Mouse (Mus musculus): ENCODE data around the gene Fxyd3. TPM values are rescaled to one million over a fixed set of nuclear protein-coding genes. Genes with fewer than 3 reads are reported as not detected.

Fxyd3 gene
- polyA plus RNA-seq, 1 experiment from 2014 or later, result not detected

- H3K4me3 ChIP-seq, result no peak overlapping the region
- ATAC-seq, result no peak
- WGBS, result 86% methylated on average over 12 of the region's 12 CpGs
- no peak overlapping the region for H3K27ac ChIP-seq
- H3K4me1 ChIP-seq, result peaks cover 6% of the 10 kb centered on the region; the same call in 1 of the 2 replicates
- no peak overlapping the region for H3K9ac ChIP-seq
- peaks cover 59% of the 10 kb centered on the region for H3K27me3 ChIP-seq
- H3K36me3 ChIP-seq (ENCODE audit: poor library complexity, severe bottlenecking), result no peaks in the 10 kb centered on the region
- no peaks in the 10 kb centered on the region for H3K9me3 ChIP-seq (replicated peaks)
- H3K4me2 ChIP-seq, result no peak overlapping the region
Observed at GRCm38 (mm10) chr7:31040281-31041022, 36.1 kb downstream of the Fxyd3 start.

DNA sequence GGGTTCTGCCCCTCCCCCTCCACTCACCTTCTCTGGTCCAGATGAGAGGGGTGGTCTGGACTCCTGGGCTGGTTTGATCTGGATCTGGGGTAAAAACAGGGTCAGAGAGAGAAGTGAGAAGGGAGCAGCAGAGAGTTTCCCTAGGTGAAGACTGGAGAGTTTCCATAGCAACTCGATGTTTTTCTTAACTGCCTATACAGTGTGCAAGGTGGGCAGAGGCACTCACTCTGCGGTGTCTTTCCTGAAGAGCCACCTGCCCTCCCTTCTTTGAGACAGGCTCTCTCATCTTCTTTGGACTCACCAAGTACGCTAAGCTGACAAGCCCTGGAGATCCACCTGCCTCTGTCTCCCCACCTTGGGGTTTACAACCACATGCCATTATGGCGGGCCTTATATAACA lies 37.5 kb downstream of the Fxyd3 start:
- H3K9me3 ChIP-seq (replicated peaks), result no peaks in the 10 kb centered on the region
- 85% methylated on average over 4 of the region's 4 CpGs for WGBS
- H3K4me1 ChIP-seq, result peaks cover 6% of the 10 kb centered on the region; the same call in 1 of the 2 replicates
- no peak overlapping the region for H3K9ac ChIP-seq
- no peaks in the 10 kb centered on the region for H3K36me3 ChIP-seq (ENCODE audit: poor library complexity, severe bottlenecking)
- H3K4me2 ChIP-seq, result no peak overlapping the region
- no peak for ATAC-seq
- H3K27ac ChIP-seq, result no peak overlapping the region
- no peak overlapping the region for H3K4me3 ChIP-seq
- H3K27me3 ChIP-seq, result peaks cover 46% of the 10 kb centered on the region

- no peak for ATAC-seq
- Histone ChIP-seq H3K27me3 (peaks cover 34% of the 10 kb centered on the region), H3K4me1 (peaks cover 6% of the 10 kb centered on the region; the same call in 1 of the 2 replicates), H3K4me3 (no peak overlapping the region), H3K27ac (no peak overlapping the region), H3K36me3 (ENCODE audit: poor library complexity, severe bottlenecking) (no peaks in the 10 kb centered on the region), H3K9me3 (replicated peaks) (no peaks in the 10 kb centered on the region), H3K9ac (no peak overlapping the region), H3K4me2 (no peak overlapping the region)
- WGBS, result 66% methylated on average over 2 of the region's 2 CpGs
Observed at GRCm38 (mm10) chr7:31037675-31038074, 38.8 kb downstream of the Fxyd3 start.

DNA sequence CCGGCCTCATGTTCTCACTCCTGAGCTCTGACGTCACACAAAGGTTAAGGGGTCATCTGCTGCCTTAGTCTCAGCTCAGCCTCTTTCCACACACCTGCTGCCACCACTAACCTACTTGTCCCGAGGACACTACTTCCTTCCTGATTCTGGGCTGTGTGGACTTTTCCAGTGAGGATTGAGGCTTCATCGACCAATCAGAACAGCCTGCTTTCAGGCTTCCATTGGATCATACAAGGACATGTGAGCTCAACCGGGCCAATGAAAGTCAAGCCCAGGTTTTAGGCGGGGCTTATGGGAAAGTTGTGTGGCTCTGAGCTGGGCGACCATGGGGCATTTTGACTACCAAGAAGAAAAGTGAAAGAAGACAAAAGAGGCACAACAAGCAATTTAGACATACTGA lies 39.6 kb downstream of the Fxyd3 start:
- Histone ChIP-seq H3K36me3 (ENCODE audit: poor library complexity, severe bottlenecking) (no peaks in the 10 kb centered on the region), H3K4me1 (peaks cover 2% of the 10 kb centered on the region; the same call in 1 of the 2 replicates), H3K4me2 (no peak overlapping the region), H3K27ac (no peak overlapping the region), H3K9me3 (replicated peaks) (no peaks in the 10 kb centered on the region), H3K4me3 (no peak overlapping the region), H3K9ac (no peak overlapping the region), H3K27me3 (peaks cover 26% of the 10 kb centered on the region)
- 87% methylated on average over 7 of the region's 7 CpGs for WGBS
- ATAC-seq, result no peak

DNA sequence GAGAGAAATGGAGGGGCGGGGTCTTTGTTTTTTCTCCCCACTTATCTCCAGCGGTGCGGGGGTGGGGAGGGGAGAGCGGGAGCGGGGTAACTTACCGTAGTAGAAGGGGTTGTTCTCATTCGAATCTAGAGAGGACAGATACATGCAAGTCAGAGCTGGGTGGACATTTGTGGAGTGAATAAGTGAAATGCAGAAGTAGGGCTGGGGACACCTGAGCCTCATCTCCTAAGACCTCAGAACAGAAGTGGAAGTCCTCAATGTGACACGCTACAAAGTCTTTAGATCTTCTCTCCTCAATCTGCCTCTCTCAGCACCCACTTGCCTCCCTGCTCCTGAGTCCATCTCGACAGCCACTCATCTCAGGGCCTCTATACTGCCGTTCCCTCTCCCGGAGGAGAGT lies 41.2 kb downstream of the Fxyd3 start:
- Histone ChIP-seq H3K4me3 (no peak overlapping the region), H3K36me3 (ENCODE audit: poor library complexity, severe bottlenecking) (no peaks in the 10 kb centered on the region), H3K27me3 (peaks cover 10% of the 10 kb centered on the region), H3K4me1 (no peaks in the 10 kb centered on the region), H3K9me3 (replicated peaks) (no peaks in the 10 kb centered on the region), H3K27ac (no peak overlapping the region), H3K9ac (no peak overlapping the region), H3K4me2 (no peak overlapping the region)
- WGBS, result 83% methylated on average over 11 of the region's 11 CpGs
- no peak for ATAC-seq

DNA sequence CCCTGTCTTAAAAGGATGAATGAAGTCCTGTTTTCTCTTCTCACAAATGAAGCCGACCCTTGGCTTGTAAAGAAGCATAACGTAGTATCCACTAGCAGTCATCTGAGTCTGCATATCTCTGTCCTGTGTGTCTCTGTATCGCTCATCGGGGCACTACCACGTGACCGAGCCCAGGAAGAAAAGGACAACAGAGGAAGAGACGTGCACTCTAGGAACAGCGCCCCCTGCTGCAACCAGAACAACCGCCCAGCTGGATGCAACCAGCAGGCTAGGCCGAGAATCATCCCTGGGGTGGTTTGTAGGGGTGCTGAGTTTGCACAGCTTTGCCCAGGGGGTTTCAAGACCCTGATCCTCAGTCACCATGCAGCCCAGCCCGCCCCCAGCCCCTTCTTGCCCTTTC lies 41.7 kb downstream of the Fxyd3 start:
- H3K4me3 ChIP-seq, result no peak overlapping the region
- no peak overlapping the region for H3K9ac ChIP-seq
- no peaks in the 10 kb centered on the region for H3K36me3 ChIP-seq (ENCODE audit: poor library complexity, severe bottlenecking)
- no peak overlapping the region for H3K27ac ChIP-seq
- H3K4me1 ChIP-seq, result no peaks in the 10 kb centered on the region
- 58% methylated on average over 11 of the region's 11 CpGs for WGBS
- peaks cover 5% of the 10 kb centered on the region; the same call in 1 of the 2 replicates for H3K27me3 ChIP-seq
- ATAC-seq, result no peak
- no peaks in the 10 kb centered on the region for H3K9me3 ChIP-seq (replicated peaks)
- no peak overlapping the region for H3K4me2 ChIP-seq

DNA sequence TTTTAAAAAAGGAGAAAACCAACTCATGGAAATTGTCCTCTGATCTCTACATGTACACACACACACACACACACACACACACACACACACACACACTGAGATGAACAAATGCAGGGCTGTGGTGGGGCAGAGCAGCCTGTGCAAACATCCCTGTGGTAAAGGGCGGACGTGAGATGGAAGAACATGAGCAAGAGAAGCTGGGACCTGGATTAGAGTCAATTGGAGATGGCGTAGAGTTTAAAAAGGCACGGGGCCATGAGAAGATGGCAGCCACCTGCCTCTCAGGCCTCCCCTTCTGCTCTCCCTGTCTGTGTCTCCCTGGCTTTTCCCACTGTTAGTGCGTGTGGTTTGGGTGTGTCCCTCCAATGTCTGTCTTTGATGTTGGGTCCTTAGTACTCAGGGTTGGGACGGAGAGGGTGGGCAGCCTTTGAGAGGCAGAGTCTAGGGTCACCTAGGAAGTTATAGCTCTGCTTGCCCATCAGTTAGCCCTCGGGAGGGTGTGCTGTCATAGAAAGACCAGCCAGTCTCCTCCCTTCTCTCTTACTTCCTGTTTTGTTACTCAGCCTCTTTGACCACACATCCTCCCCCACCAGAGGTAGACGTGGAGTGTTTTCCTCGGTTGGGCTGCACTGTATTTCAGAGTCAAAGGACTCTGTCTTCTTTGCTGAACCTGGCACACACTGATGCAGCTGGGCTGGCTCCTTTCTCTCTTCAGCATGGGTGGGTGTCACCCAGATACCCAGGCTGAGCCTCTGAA lies 42.9 kb downstream of the Fxyd3 start:
- WGBS, result 74% methylated on average over 9 of the region's 9 CpGs
- ATAC-seq, result no peak
- H3K36me3 ChIP-seq (ENCODE audit: poor library complexity, severe bottlenecking), result no peaks in the 10 kb centered on the region
- no peak overlapping the region for H3K4me3 ChIP-seq
- no peak overlapping the region for H3K27ac ChIP-seq
- H3K4me1 ChIP-seq, result no peaks in the 10 kb centered on the region
- H3K9ac ChIP-seq, result no peak overlapping the region
- H3K27me3 ChIP-seq, result no peaks in the 10 kb centered on the region
- no peaks in the 10 kb centered on the region for H3K9me3 ChIP-seq (replicated peaks)
- no peak overlapping the region for H3K4me2 ChIP-seq

GRCm38 (mm10) chr7:31031731-31032130 lies 44.8 kb downstream of the Fxyd3 start:
- WGBS, result 90% methylated on average over 7 of the region's 7 CpGs
- no peaks in the 10 kb centered on the region for H3K4me1 ChIP-seq
- no peak overlapping the region for H3K27ac ChIP-seq
- no peak for ATAC-seq
- no peaks in the 10 kb centered on the region for H3K27me3 ChIP-seq
- no peak overlapping the region for H3K4me2 ChIP-seq
- H3K36me3 ChIP-seq (ENCODE audit: poor library complexity, severe bottlenecking), result no peaks in the 10 kb centered on the region
- no peak overlapping the region for H3K9ac ChIP-seq
- H3K4me3 ChIP-seq, result no peak overlapping the region
- H3K9me3 ChIP-seq (replicated peaks), result no peaks in the 10 kb centered on the region

GRCm38 (mm10) chr7:31030717-31031116 lies 45.8 kb downstream of the Fxyd3 start:
- WGBS, result 82% methylated on average over 2 of the region's 2 CpGs
- ATAC-seq, result no peak
- Histone ChIP-seq H3K9ac (no peak overlapping the region), H3K9me3 (replicated peaks) (0 out of 2 replicates have a peak, but pooled peaks cover 3% of the 10 kb centered on the region), H3K36me3 (ENCODE audit: poor library complexity, severe bottlenecking) (no peaks in the 10 kb centered on the region), H3K27me3 (no peaks in the 10 kb centered on the region), H3K4me1 (no peaks in the 10 kb centered on the region), H3K27ac (no peak overlapping the region), H3K4me3 (no peak overlapping the region), H3K4me2 (no peak overlapping the region)

DNA sequence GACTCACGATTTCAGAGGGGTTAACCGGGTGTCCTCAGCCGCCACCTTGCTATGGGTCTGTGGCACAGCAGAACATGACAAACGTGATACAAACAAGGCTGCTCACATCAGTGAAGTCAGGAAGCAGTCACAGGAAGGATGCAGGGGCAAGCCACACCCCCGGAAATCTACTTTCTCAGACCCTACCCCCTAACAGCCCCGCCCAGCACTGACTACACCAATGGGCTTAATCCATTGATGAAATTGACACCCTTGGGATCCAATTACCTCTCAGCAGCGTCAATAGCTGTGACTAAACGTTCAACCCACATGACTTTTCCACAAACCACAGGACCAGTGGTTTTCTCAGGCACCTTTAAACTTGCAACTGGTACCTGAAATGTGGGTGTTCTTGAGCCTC lies 47.9 kb downstream of the Fxyd3 start:
- Histone ChIP-seq H3K4me2 (no peak overlapping the region), H3K9me3 (replicated peaks) (0 out of 2 replicates have a peak, but pooled peaks cover 3% of the 10 kb centered on the region), H3K36me3 (ENCODE audit: poor library complexity, severe bottlenecking) (no peaks in the 10 kb centered on the region), H3K4me3 (no peak overlapping the region), H3K4me1 (no peaks in the 10 kb centered on the region), H3K27ac (no peak overlapping the region), H3K9ac (no peak overlapping the region), H3K27me3 (no peaks in the 10 kb centered on the region)
- ATAC-seq, result no peak
- 79% methylated on average over 8 of the region's 8 CpGs for WGBS
